Mouse (Mus musculus): ENCODE measurements around the gene Defa35. TPM values are rescaled to one million over a fixed set of nuclear protein-coding genes. Genes with fewer than 3 reads are reported as not detected.
"Not testable (repeated sequence)": the region's sequence is repeated elsewhere in the genome, so short reads cannot be mapped to it uniquely, and the experiment has no call there.

The Defa35 gene
- not detected in 2 replicates for polyA plus RNA-seq (2015; fragmentation: Nextera tagmentation; extraction: Ambion mirVana)

DNA sequence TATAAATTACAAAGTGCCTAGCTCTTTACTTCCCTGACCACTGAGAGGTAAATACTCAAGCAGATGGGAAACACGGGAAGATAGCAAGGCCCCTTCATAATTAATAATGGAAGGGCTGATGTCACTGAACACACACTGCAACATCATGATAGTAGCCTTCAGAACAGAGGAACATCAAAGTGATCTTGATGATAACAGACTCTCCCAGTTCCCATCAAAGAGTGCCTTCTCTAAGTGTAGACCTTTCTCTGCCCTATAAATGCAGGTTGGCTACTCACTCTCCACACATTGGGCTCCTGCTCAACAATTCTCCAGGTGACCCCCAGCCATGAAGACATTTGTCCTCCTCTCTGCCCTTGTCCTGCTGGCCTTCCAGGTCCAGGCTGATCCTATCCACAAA lies at the start of gene Defa35:
Defa35 (plus strand) TSS at position 301 of the 400 bp plus-strand sequence.
- not testable (repeated sequence) for DNase-seq (ENCODE audit: low spot score)

DNA sequence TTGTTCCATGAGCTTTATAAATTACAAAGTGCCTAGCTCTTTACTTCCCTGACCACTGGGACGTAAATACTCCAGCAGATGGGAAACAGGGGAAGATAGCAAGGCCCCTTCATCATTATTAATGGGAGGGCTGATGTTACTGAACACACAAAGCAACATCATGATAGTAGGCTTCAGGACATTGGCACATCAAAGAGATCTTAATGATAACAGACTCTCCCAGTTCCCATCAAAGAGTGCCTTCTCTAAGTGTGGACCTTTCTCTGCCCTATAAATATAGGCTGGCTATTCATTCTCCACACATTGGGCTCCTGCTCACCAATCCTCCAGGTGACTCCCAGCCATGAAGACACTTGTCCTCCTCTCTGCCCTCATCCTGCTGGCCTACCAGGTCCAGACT lies 39.6 kb upstream of the Defa35 start, which contains the start of gene Defa21:
Defa21 (plus strand) TSS at position 301 of the 400 bp plus-strand sequence.
- DNase-seq (ENCODE audit: low spot score) = not testable (repeated sequence)

DNA sequence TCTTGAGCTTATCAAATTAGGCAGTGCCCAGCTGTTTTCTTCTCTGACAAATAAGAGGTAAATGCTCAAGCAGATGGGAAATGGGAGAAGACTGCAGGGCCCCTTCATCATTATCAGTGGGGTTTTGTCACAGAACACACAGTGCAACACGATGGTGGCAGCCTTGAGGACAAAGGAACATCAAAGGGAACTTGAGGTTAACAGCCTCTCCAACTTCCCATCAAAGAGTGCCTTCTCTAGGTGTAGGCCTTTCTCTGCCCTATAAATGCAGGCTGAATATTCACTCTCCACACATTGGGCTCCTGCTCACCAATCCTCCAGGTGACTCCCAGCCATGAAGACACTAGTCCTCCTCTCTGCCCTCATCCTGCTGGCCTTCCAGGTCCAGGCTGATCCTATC lies 10.1 kb upstream of the Defa35 start, which contains the start of gene Defa23:
Defa23 (plus strand) TSS at position 301 of the 400 bp plus-strand sequence.
- DNase-seq (ENCODE audit: low spot score) = not testable (repeated sequence)

DNA sequence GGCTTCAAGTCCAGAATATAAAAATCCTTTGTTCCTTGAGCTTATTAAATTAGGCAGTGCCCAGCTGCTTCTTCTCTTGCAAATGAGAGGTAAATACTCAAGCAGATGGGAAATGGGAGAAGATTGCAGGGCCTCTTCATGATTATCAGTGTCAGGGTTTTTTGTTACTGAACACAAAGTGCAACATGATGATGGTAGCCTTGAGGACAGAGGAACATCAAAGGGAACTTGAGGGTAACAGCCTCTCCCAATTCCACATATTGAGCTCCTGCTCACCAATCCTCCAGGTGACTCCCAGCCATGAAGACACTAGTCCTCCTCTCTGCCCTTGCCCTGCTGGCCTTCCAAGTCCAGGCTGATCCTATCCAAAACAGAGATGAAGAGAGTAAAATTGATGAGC lies 19.3 kb downstream of the Defa35 start, which contains the start of gene Defa25:
Defa25 (plus strand) TSS at position 301 of the 400 bp plus-strand sequence.
- DNase-seq (ENCODE audit: low spot score) = not testable (repeated sequence)

DNA sequence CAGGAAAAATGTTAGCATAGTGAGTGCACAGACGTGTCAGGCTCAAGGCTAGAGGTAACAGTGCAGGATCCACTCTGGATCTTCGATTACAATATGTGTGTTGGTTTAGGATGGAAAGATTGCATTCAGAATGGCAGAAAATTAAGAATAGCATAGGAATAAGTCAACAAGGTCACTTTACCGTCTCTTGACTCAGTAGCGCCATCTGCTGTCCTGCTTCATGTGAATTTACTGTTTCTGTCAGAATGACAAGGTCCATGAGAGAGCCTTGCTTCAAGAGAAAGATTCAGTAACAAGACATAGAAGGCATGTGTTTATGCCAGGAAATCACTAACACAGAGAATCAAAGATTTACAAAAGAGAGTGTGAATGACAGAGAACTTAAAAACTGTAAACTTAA lies 28.3 kb downstream of the Defa35 start:
- no peak for DNase-seq (ENCODE audit: low spot score)

DNA sequence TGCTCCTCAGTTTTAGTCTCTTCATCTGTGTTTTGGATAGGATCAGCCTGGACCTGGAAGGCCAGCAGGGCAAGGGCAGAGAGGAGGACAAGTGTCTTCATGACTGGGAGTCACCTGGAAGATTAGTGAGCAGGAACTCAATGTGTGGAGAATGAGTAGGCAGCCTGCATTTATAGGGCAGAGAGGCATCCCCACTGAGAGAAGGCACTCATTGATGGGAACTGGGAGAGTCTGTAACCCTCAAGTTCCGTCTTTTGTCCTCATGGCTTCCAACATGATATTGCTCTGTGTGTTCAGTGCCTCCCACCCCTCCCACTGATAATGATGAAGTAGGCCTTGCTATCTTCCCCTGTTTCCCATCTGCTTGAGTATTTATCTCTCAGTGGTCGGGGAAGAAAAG lies 31.1 kb downstream of the Defa35 start, which contains the start of gene Gm14851:
Gm14851 (minus strand) TSS at position 101 of the 400 bp plus-strand sequence.
- DNase-seq (ENCODE audit: low spot score) = not testable (repeated sequence)

Other genes starting within 250 kb of the Defa35 start
- not detected in 2 replicates for gene Defb33, start 172.4 kb upstream of the Defa35 start, polyA plus RNA-seq (2015; fragmentation: Nextera tagmentation; extraction: Ambion mirVana)
- gene Gm15056, start 162.4 kb upstream of the Defa35 start, polyA plus RNA-seq (2015; fragmentation: Nextera tagmentation; extraction: Ambion mirVana) = 0.55 and 0.82 TPM in 2 replicates
- not detected in 2 replicates for gene Gm6040, start 143.0 kb upstream of the Defa35 start, polyA plus RNA-seq (2015; fragmentation: Nextera tagmentation; extraction: Ambion mirVana)
- gene AY761185, start 120.3 kb upstream of the Defa35 start, polyA plus RNA-seq (2015; fragmentation: Nextera tagmentation; extraction: Ambion mirVana) = not detected in 2 replicates
- gene Defa21, start 39.5 kb upstream of the Defa35 start, polyA plus RNA-seq (2015; fragmentation: Nextera tagmentation; extraction: Ambion mirVana) = 1.2 and 1.4 TPM in 2 replicates
- gene Defa23, start 10.0 kb upstream of the Defa35 start, polyA plus RNA-seq (2015; fragmentation: Nextera tagmentation; extraction: Ambion mirVana) = not detected in 2 replicates
- not detected in 2 replicates for gene Defa25, start 19.4 kb downstream of the Defa35 start, polyA plus RNA-seq (2015; fragmentation: Nextera tagmentation; extraction: Ambion mirVana)
- 0.77 TPM in 1 of 2 replicates, not detected in the other for gene Gm14851, start 31.0 kb downstream of the Defa35 start, polyA plus RNA-seq (2015; fragmentation: Nextera tagmentation; extraction: Ambion mirVana)
- not detected in 2 replicates for gene Defa30, start 69.6 kb downstream of the Defa35 start, polyA plus RNA-seq (2015; fragmentation: Nextera tagmentation; extraction: Ambion mirVana)
- not detected in 2 replicates for gene Defa22, start 97.2 kb downstream of the Defa35 start, polyA plus RNA-seq (2015; fragmentation: Nextera tagmentation; extraction: Ambion mirVana)
- 0.74 TPM in 1 of 2 replicates, not detected in the other for gene Defa31, start 126.6 kb downstream of the Defa35 start, polyA plus RNA-seq (2015; fragmentation: Nextera tagmentation; extraction: Ambion mirVana)
- not detected in 2 replicates for gene Gm15293, start 136.5 kb downstream of the Defa35 start, polyA plus RNA-seq (2015; fragmentation: Nextera tagmentation; extraction: Ambion mirVana)
- gene Gm15292, start 184.7 kb downstream of the Defa35 start, polyA plus RNA-seq (2015; fragmentation: Nextera tagmentation; extraction: Ambion mirVana) = not detected in 2 replicates